Mouse (Mus musculus): ENCODE data around the gene Ilkap. TPM values are rescaled to one million over a fixed set of nuclear protein-coding genes. Genes with fewer than 3 reads are reported as not detected.
A peak's percentile ranks its signal among the peaks of the same experiment; 100 is the strongest.

Ilkap gene
- total and polyA plus RNA-seq, 2 experiments from 2014 or later: 58.5 to 116 TPM

GRCm38 (mm10) chr1:91346892-91347291 lies 51.7 kb downstream of the Ilkap start:
- TF ChIP-seq CTCF (IDR thresholded peaks at IDR 0.05): peak; percentile 79
- DNase-seq (ENCODE audit: low spot score) (peak; percentile 64), ATAC-seq (ENCODE audit: low FRiP score) (no peak)
- peaks cover 9% of the 10 kb centered on the region; the same call in 1 of the 2 replicates for H3K4me1 ChIP-seq (ENCODE audit: insufficient read depth, low read length)
- 41% methylated on average over 3 of the region's 3 CpGs for WGBS
- no peak overlapping the region for H3K4me3 ChIP-seq (ENCODE audit: low read depth, low read length)
- H3K27me3 ChIP-seq (ENCODE audit: insufficient read depth, low read length): peaks cover 32% of the 10 kb centered on the region
- H3K4me2 ChIP-seq (ENCODE audit: low read depth, low read length, poor library complexity, severe bottlenecking): no peak overlapping the region
- H3K9ac ChIP-seq (replicated peaks; ENCODE audit: low read length, poor library complexity, severe bottlenecking): no peak overlapping the region
- no peaks in the 10 kb centered on the region for H3K36me3 ChIP-seq (ENCODE audit: insufficient read depth, low read length)
- H3K9me3 ChIP-seq (ENCODE audit: low read length): no peaks in the 10 kb centered on the region
- no peak overlapping the region for H3K27ac ChIP-seq (ENCODE audit: low read depth, low read length)

- ATAC-seq (ENCODE audit: low FRiP score) (peak; percentile 13; the same call in 1 of the 2 replicates), DNase-seq (ENCODE audit: low spot score) (peak; percentile 46)
- no peaks in the 10 kb centered on the region for H3K36me3 ChIP-seq (ENCODE audit: insufficient read depth, low read length)
- H3K27me3 ChIP-seq (ENCODE audit: insufficient read depth, low read length): peaks cover 32% of the 10 kb centered on the region
- H3K4me1 ChIP-seq (ENCODE audit: insufficient read depth, low read length): peaks cover 9% of the 10 kb centered on the region; the same call in 1 of the 2 replicates
- H3K4me3 ChIP-seq (ENCODE audit: low read depth, low read length): peak overlapping the region; percentile 34
- TF ChIP-seq CTCF (IDR thresholded peaks at IDR 0.05): peak; percentile 66
- WGBS: 2% methylated on average over 61 of the region's 68 CpGs
- peak overlapping the region; percentile 71 for H3K4me2 ChIP-seq (ENCODE audit: low read depth, low read length, poor library complexity, severe bottlenecking)
- H3K27ac ChIP-seq (ENCODE audit: low read depth, low read length): no peak overlapping the region
- no peak overlapping the region for H3K9ac ChIP-seq (replicated peaks; ENCODE audit: low read length, poor library complexity, severe bottlenecking)
- H3K9me3 ChIP-seq (ENCODE audit: low read length): no peaks in the 10 kb centered on the region
These were observed 53.5 kb downstream of the Ilkap start for GRCm38 (mm10) chr1:91344921-91345685.

GRCm38 (mm10) chr1:91344001-91344400 lies 54.6 kb downstream of the Ilkap start:
- Histone ChIP-seq H3K4me2 (ENCODE audit: low read depth, low read length, poor library complexity, severe bottlenecking) (no peak overlapping the region), H3K4me1 (ENCODE audit: insufficient read depth, low read length) (peaks cover 9% of the 10 kb centered on the region; the same call in 1 of the 2 replicates), H3K4me3 (ENCODE audit: low read depth, low read length) (no peak overlapping the region), H3K36me3 (ENCODE audit: insufficient read depth, low read length) (no peaks in the 10 kb centered on the region), H3K27me3 (ENCODE audit: insufficient read depth, low read length) (peaks cover 32% of the 10 kb centered on the region), H3K27ac (ENCODE audit: low read depth, low read length) (no peak overlapping the region), H3K9me3 (ENCODE audit: low read length) (no peaks in the 10 kb centered on the region), H3K9ac (replicated peaks; ENCODE audit: low read length, poor library complexity, severe bottlenecking) (no peak overlapping the region)
- TF ChIP-seq CTCF (IDR thresholded peaks at IDR 0.05): no peak
- peak; percentile 35 for DNase-seq (ENCODE audit: low spot score)
- ATAC-seq (ENCODE audit: low FRiP score): no peak
- WGBS: 80% methylated on average over 3 of the region's 3 CpGs

- H3K4me3 ChIP-seq (ENCODE audit: low read depth, low read length): no peak overlapping the region
- no peak overlapping the region for H3K27ac ChIP-seq (ENCODE audit: low read depth, low read length)
- WGBS: 88% methylated on average over 7 of the region's 7 CpGs
- DNase-seq (ENCODE audit: low spot score): no peak
- no peaks in the 10 kb centered on the region for H3K9me3 ChIP-seq (ENCODE audit: low read length)
- no peaks in the 10 kb centered on the region for H3K4me1 ChIP-seq (ENCODE audit: insufficient read depth, low read length)
- no peaks in the 10 kb centered on the region for H3K36me3 ChIP-seq (ENCODE audit: insufficient read depth, low read length)
- no peak for TF ChIP-seq CTCF (IDR thresholded peaks at IDR 0.05)
- no peak for ATAC-seq (ENCODE audit: low FRiP score)
- 0 out of 2 replicates have a peak, but pooled peaks cover under 1% of the 10 kb centered on the region for H3K27me3 ChIP-seq (ENCODE audit: insufficient read depth, low read length)
- no peak overlapping the region for H3K9ac ChIP-seq (replicated peaks; ENCODE audit: low read length, poor library complexity, severe bottlenecking)
- H3K4me2 ChIP-seq (ENCODE audit: low read depth, low read length, poor library complexity, severe bottlenecking): no peak overlapping the region
These were observed 61.3 kb downstream of the Ilkap start for GRCm38 (mm10) chr1:91337355-91337754.

GRCm38 (mm10) chr1:91333582-91333981 lies 65.0 kb downstream of the Ilkap start:
- Histone ChIP-seq H3K27ac (ENCODE audit: low read depth, low read length) (no peak overlapping the region), H3K4me1 (ENCODE audit: insufficient read depth, low read length) (no peaks in the 10 kb centered on the region), H3K27me3 (ENCODE audit: insufficient read depth, low read length) (no peaks in the 10 kb centered on the region), H3K4me2 (ENCODE audit: low read depth, low read length, poor library complexity, severe bottlenecking) (no peak overlapping the region), H3K9me3 (ENCODE audit: low read length) (no peaks in the 10 kb centered on the region), H3K9ac (replicated peaks; ENCODE audit: low read length, poor library complexity, severe bottlenecking) (no peak overlapping the region), H3K4me3 (ENCODE audit: low read depth, low read length) (no peak overlapping the region), H3K36me3 (ENCODE audit: insufficient read depth, low read length) (no peaks in the 10 kb centered on the region)
- ATAC-seq (ENCODE audit: low FRiP score): no peak
- TF ChIP-seq CTCF (IDR thresholded peaks at IDR 0.05): no peak
- DNase-seq (ENCODE audit: low spot score): no peak

- H3K27me3 ChIP-seq (ENCODE audit: insufficient read depth, low read length): no peaks in the 10 kb centered on the region
- H3K9me3 ChIP-seq (ENCODE audit: low read length): no peaks in the 10 kb centered on the region
- no peak overlapping the region for H3K27ac ChIP-seq (ENCODE audit: low read depth, low read length)
- DNase-seq (ENCODE audit: low spot score): no peak
- TF ChIP-seq CTCF (IDR thresholded peaks at IDR 0.05): no peak
- 53% methylated on average over 4 of the region's 4 CpGs for WGBS
- H3K9ac ChIP-seq (replicated peaks; ENCODE audit: low read length, poor library complexity, severe bottlenecking): no peak overlapping the region
- no peaks in the 10 kb centered on the region for H3K36me3 ChIP-seq (ENCODE audit: insufficient read depth, low read length)
- no peaks in the 10 kb centered on the region for H3K4me1 ChIP-seq (ENCODE audit: insufficient read depth, low read length)
- H3K4me3 ChIP-seq (ENCODE audit: low read depth, low read length): no peak overlapping the region
- no peak for ATAC-seq (ENCODE audit: low FRiP score)
- H3K4me2 ChIP-seq (ENCODE audit: low read depth, low read length, poor library complexity, severe bottlenecking): no peak overlapping the region
These were observed 66.5 kb downstream of the Ilkap start for GRCm38 (mm10) chr1:91332102-91332501.

All from midbrain, postnatal 0 days (tissue).